Mouse (Mus musculus) ES-E14 (cell line): ENCODE results near the gene Ptbp1. TPM values are rescaled to one million over a fixed set of nuclear protein-coding genes. Genes with fewer than 3 reads are reported as not detected.

Experiments used
- DNase-seq: peaks from one replicate; pipeline ENCODE4 v3.0.0-alpha.2; 2013; ENCODE audit warnings: low read depth, low spot score
- H3K27ac ChIP-seq: 2 replicates; pipeline ENCODE4 v1.5.1; 2012; ENCODE audit warnings: low read depth, mild to moderate bottlenecking, low read length, moderate library complexity, mixed read lengths; ENCODE audit not compliant: poor library complexity, insufficient read depth, severe bottlenecking
- H3K36me3 ChIP-seq: 2 replicates; pipeline ENCODE4 v1.6.1; 2012; ENCODE audit warnings: mild to moderate bottlenecking, low read length, moderate library complexity, mixed read lengths; ENCODE audit not compliant: control insufficient read depth, poor library complexity, insufficient read depth, severe bottlenecking
- H3K4me1 ChIP-seq, 2 experiments: fragments of 150-350 bp in 1 of 2; sonication (generic) in 1 of 2; 2 replicates each; pipeline ENCODE4 v1.6.1; 2012; ENCODE audit warnings: low read length in 2 of 2, mild to moderate bottlenecking in 1 of 2, mixed read lengths in 1 of 2; ENCODE audit not compliant: control insufficient read depth in 2 of 2, insufficient read depth in 2 of 2, poor library complexity in 1 of 2
- H3K4me3 ChIP-seq, 2 experiments: fragments of 150-350 bp in 1 of 2; sonication (generic) in 1 of 2; 2 replicates each; pipeline ENCODE4 v1.5.1; 2012; ENCODE audit warnings: low read length in 2 of 2, low read depth in 1 of 2, mild to moderate bottlenecking in 1 of 2, mixed read lengths in 1 of 2; ENCODE audit not compliant: insufficient read depth in 1 of 2, poor library complexity in 1 of 2, severe bottlenecking in 1 of 2
- H3K9ac ChIP-seq: 2 replicates; pipeline ENCODE4 v1.6.1; 2012; ENCODE audit warnings: low read depth, mild to moderate bottlenecking, low read length, mixed read lengths; ENCODE audit not compliant: poor library complexity, insufficient read depth, severe bottlenecking
- H3K9me3 ChIP-seq: fragments of 150-350 bp; sonication (generic); 2 replicates; pipeline ENCODE4 v1.6.1; 2012; ENCODE audit warnings: low read depth, mild to moderate bottlenecking, low read length; ENCODE audit not compliant: control insufficient read depth, insufficient read depth
- CHD2 ChIP-seq: IDR thresholded peaks from 2 replicates; pipeline ENCODE4 v1.6.1; 2014; ENCODE audit warnings: mild to moderate bottlenecking, low read depth, low read length, inconsistent platforms
- HCFC1 ChIP-seq: IDR thresholded peaks from 2 replicates; pipeline ENCODE4 v1.6.1; 2012; ENCODE audit warnings: low read length, inconsistent platforms, borderline replicate concordance; ENCODE audit not compliant: insufficient read depth
- MAFK ChIP-seq: IDR thresholded peaks from 2 replicates; pipeline ENCODE4 v1.6.1; 2014; ENCODE audit warnings: mild to moderate bottlenecking, low read depth, low read length, inconsistent platforms; ENCODE audit not compliant: insufficient read depth
- ZC3H11A ChIP-seq: IDR thresholded peaks from 2 replicates; pipeline ENCODE4 v1.6.1; 2012; ENCODE audit warnings: low read depth, mild to moderate bottlenecking, inconsistent platforms, low read length, borderline replicate concordance
- ZNF384 ChIP-seq: IDR thresholded peaks from 2 replicates; pipeline ENCODE4 v1.6.1; 2012; ENCODE audit warnings: low read depth, low read length, inconsistent platforms
- in situ Hi-C, 2 experiments: fragments of 600-800 bp; cut with MboI; formaldehyde crosslinking; loops; one replicate each; pipeline ENCODE4 v1.15.1; 2025; ENCODE audit warnings: low sequenced_read_pairs in 2 of 2, inconsistent platforms in 1 of 2; ENCODE audit not compliant: unreplicated experiment in 2 of 2
- total RNA-seq: library from RNA; depleted of rRNA; stranded (reverse); fragments of 300-350 nt; gene quantifications from 2 replicates; pipeline ENCODE4 v1.2.3, GENCODE M21; 2012

The Ptbp1 gene
- total RNA-seq, 1 experiment: 403 TPM

GRCm38 (mm10) chr10:79842322-79842721 lies 11.9 kb upstream of the Ptbp1 start:
- Histone ChIP-seq H3K9me3 (no peaks in the 10 kb centered on the region), H3K27ac (no peak overlapping the region; the same call in 1 of the 2 replicates), H3K36me3 (no peaks in the 10 kb centered on the region), H3K4me1 (peaks cover 2 to 8% of the 10 kb centered on the region in 2 experiments; a peak in 3 of 4 replicates), H3K4me3 (no peak overlapping the region), H3K9ac (no peak overlapping the region)
- in situ Hi-C loops: no loop called here
- no peak for DNase-seq
- no peak for TF ChIP-seq MAFK
- TF ChIP-seq ZNF384: no peak
- no peak for TF ChIP-seq HCFC1
- no peak for TF ChIP-seq CHD2
- TF ChIP-seq ZC3H11A: no peak

- H3K4me1 ChIP-seq: peaks cover 2 to 8% of the 10 kb centered on the region in 2 experiments; a peak in 3 of 4 replicates
- in situ Hi-C loops: no loop called here
- H3K36me3 ChIP-seq: no peaks in the 10 kb centered on the region
- TF ChIP-seq CHD2: no peak
- TF ChIP-seq ZNF384: no peak
- no peak for TF ChIP-seq HCFC1
- TF ChIP-seq ZC3H11A: no peak
- no peak for TF ChIP-seq MAFK
- DNase-seq: no peak
- no peak overlapping the region for H3K4me3 ChIP-seq
- H3K9me3 ChIP-seq: no peaks in the 10 kb centered on the region
- H3K9ac ChIP-seq: no peak overlapping the region
- no peak overlapping the region for H3K27ac ChIP-seq
Observed at GRCm38 (mm10) chr10:79843476-79843875, 10.8 kb upstream of the Ptbp1 start.

- Histone ChIP-seq H3K36me3 (no peaks in the 10 kb centered on the region), H3K27ac (no peak overlapping the region), H3K9me3 (no peaks in the 10 kb centered on the region), H3K4me3 (no peak overlapping the region), H3K4me1 (peaks cover 2 to 18% of the 10 kb centered on the region in 2 experiments), H3K9ac (no peak overlapping the region)
- TF ChIP-seq MAFK (no peak), HCFC1 (no peak), ZC3H11A (no peak), ZNF384 (no peak), CHD2 (no peak)
- in situ Hi-C loops: no loop called here
- DNase-seq: no peak
Observed at GRCm38 (mm10) chr10:79846553-79846952, 7.7 kb upstream of the Ptbp1 start.

GRCm38 (mm10) chr10:79849941-79850628 lies 4.1 kb upstream of the Ptbp1 start:
- in situ Hi-C loops: no loop called here

More at GRCm38 (mm10) chr10:79849941-79850628, 4.1 kb upstream of the Ptbp1 start:
- no peak for DNase-seq
- Histone ChIP-seq H3K9me3 (no peaks in the 10 kb centered on the region), H3K4me3 (no peak overlapping the region), H3K36me3 (no peaks in the 10 kb centered on the region), H3K4me1 (peaks cover 0 to 18% of the 10 kb centered on the region in 2 experiments; a peak in 3 of 4 replicates), H3K27ac (no peak overlapping the region), H3K9ac (0 out of 2 replicates have a peak overlapping the region, but pooled peaks have one; percentile 32)
- TF ChIP-seq HCFC1: no peak
- no peak for TF ChIP-seq ZC3H11A
- TF ChIP-seq MAFK: no peak
- no peak for TF ChIP-seq ZNF384
- no peak for TF ChIP-seq CHD2
